Mouse (Mus musculus) stomach, embryonic 16.5 days (tissue): ENCODE data around the gene Gm3020. TPM values are rescaled to one million over a fixed set of nuclear protein-coding genes. Genes with fewer than 3 reads are reported as not detected.
"Not testable (repeated sequence)": the region's sequence is repeated elsewhere in the genome, so short reads cannot be mapped to it uniquely, and the experiment has no call there.

Experiments
- ATAC-seq: fragments of 200-750 bp; cut with Nextera tagmentation; 2 replicates; pipeline ENCODE4 v1.8.0; 2017; ENCODE audit warnings: moderate number of reproducible peaks, moderate TSS enrichment; ENCODE audit not compliant: insufficient read depth, low FRiP score
- H3K27ac ChIP-seq: fragments of 300-500 bp; sonication (generic); 2 replicates; pipeline ENCODE4 v1.5.1; 2014; ENCODE audit warnings: low read length
- H3K27me3 ChIP-seq: fragments of 300-500 bp; sonication (generic); 2 replicates; pipeline ENCODE4 v1.6.1; 2014; ENCODE audit warnings: low read length, control low read depth, mixed read lengths; ENCODE audit not compliant: control insufficient read depth, insufficient read depth
- H3K36me3 ChIP-seq: fragments of 300-500 bp; sonication (generic); 2 replicates; pipeline ENCODE4 v1.6.1; 2014; ENCODE audit warnings: low read length; ENCODE audit not compliant: control insufficient read depth, insufficient read depth
- H3K4me1 ChIP-seq: fragments of 300-500 bp; sonication (generic); 2 replicates; pipeline ENCODE4 v1.6.1; 2014; ENCODE audit warnings: low read length, control low read depth, mixed read lengths; ENCODE audit not compliant: control insufficient read depth, insufficient read depth
- H3K4me2 ChIP-seq: fragments of 300-500 bp; sonication (generic); 2 replicates; pipeline ENCODE4 v1.6.1; 2014; ENCODE audit warnings: low read depth, low read length, mixed read lengths
- H3K4me3 ChIP-seq: fragments of 300-500 bp; sonication (generic); replicated peaks from 2 replicates; pipeline ENCODE4 v1.5.1; 2014; ENCODE audit warnings: mild to moderate bottlenecking, low read length
- H3K9ac ChIP-seq: fragments of 300-500 bp; sonication (generic); 2 replicates; pipeline ENCODE4 v1.6.1; 2014; ENCODE audit warnings: low read length
- H3K9me3 ChIP-seq: fragments of 300-500 bp; sonication (generic); replicated peaks from 2 replicates; pipeline ENCODE4 v1.6.1; 2016; ENCODE audit warnings: low read length, control low read depth; ENCODE audit not compliant: control insufficient read depth
- WGBS: fragments of 180-500 bp; shearing (Covaris S2); extraction: QIAGEN DNeasy Blood & Tissue Kit; methylation state at CpG from one replicate; pipeline ENCODE4 v1.1.7; 2014; 5-methylcytosine and 5-hydroxymethylcytosine counted together
- polyA plus RNA-seq: library from polyadenylated mRNA; unstranded; fragments of >200 nt; fragmentation: Nextera tagmentation; extraction: Ambion mirVana; gene quantifications from 2 replicates; pipeline ENCODE4 v1.2.1, GENCODE M21; 2015

The Gm3020 gene
- polyA plus RNA-seq = 0.74 and 0.89 TPM in 2 replicates

- WGBS = no CpG with 5 or more reads among the region's 32 CpGs
- H3K4me3 ChIP-seq, H3K9ac ChIP-seq, H3K4me1 ChIP-seq, H3K4me2 ChIP-seq, H3K27ac ChIP-seq, H3K36me3 ChIP-seq, H3K9me3 ChIP-seq, ATAC-seq, H3K27me3 ChIP-seq: not testable (repeated sequence)
These were observed at the start of gene Gm3020 for GRCm38 (mm10) chr14:3651730-3652129. Gm3020 (plus strand) TSS chr14:3652030.

- not testable (repeated sequence) for ATAC-seq, H3K4me1 ChIP-seq, H3K27ac ChIP-seq, H3K4me2 ChIP-seq, H3K4me3 ChIP-seq, H3K27me3 ChIP-seq, H3K9ac ChIP-seq, H3K36me3 ChIP-seq, H3K9me3 ChIP-seq
- no CpG with 5 or more reads among the region's 2 CpGs for WGBS
These were observed 17.6 kb upstream of the Gm3020 start, which contains the start of gene Gm3012 for GRCm38 (mm10) chr14:3634212-3634611. Gm3012 (plus strand) TSS chr14:3634512.

DNA sequence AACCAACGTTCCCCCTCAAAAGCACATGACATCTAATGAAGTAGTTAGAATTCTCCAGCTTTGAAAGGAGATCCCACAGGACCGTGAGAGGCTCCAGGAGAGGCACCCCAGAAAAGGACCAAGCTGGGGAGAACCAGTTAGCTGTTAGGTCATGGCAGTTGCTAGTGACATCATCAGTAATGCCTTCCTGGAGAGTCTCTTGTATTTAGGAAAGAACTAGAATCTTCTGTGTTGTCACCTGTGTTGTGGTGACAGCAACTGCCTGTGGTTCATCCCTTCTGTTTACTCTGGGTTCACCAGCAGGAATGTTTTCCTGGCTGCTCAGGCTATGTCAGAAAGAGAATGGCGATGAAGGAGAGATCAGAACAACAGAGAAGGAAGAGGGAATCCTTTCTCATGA, 36.7 kb downstream of the Gm3020 start, which contains the start of gene Gm3043:
Gm3043 (plus strand) TSS at position 301 of the 400 bp plus-strand sequence.
- H3K9ac ChIP-seq, H3K9me3 ChIP-seq, H3K4me1 ChIP-seq, H3K27ac ChIP-seq, H3K27me3 ChIP-seq, H3K4me3 ChIP-seq, ATAC-seq, H3K4me2 ChIP-seq, H3K36me3 ChIP-seq: not testable (repeated sequence)
- WGBS = no CpG with 5 or more reads among the region's 3 CpGs

Other genes starting within 250 kb of the Gm3020 start
- 0.74 and 0.89 TPM in 2 replicates for gene Gm10409, start 239.4 kb upstream of the Gm3020 start, polyA plus RNA-seq
- 0.21 and 0.53 TPM in 2 replicates for gene Gm3005, start 223.9 kb upstream of the Gm3020 start, polyA plus RNA-seq
- not detected in 2 replicates for gene Gm10408, start 202.7 kb upstream of the Gm3020 start, polyA plus RNA-seq
- gene Gm3012, start 17.5 kb upstream of the Gm3020 start, polyA plus RNA-seq = not detected in 2 replicates
- not detected in 2 replicates for gene Gm3043, start 36.8 kb downstream of the Gm3020 start, polyA plus RNA-seq
- 0.13 TPM in 1 of 2 replicates, not detected in the other for gene Gm3002, start 158.0 kb downstream of the Gm3020 start, polyA plus RNA-seq
- 0.21 TPM in 1 of 2 replicates, not detected in the other for gene Gm3033, start 194.2 kb downstream of the Gm3020 start, polyA plus RNA-seq
- gene Gm2916, start 232.1 kb downstream of the Gm3020 start, polyA plus RNA-seq = not detected in 2 replicates